9 mouse cellular contexts compared by ENCODE assay signal in genomic region chr15:101042613-101043012, GRCm38 (mm10). TPM values are rescaled to one million over a fixed set of nuclear protein-coding genes. Genes with fewer than 3 reads are reported as not detected.
DNase-seq lines count a peak whose midpoint lies in the region; ATAC-seq and TF ChIP-seq lines count a peak whose summit lies in the region.
"Had no signal": no experiment of that assay in that cellular context is flagged by ENCODE, and none has a peak within 500 bp of the region (broad histone marks: within the 10 kb centered on the region; RNA-seq: fewer than 3 reads in every experiment).

No protein-coding gene starts in this region.

- H3K9ac ChIP-seq in heart, embryonic 11.5 days (ENCODE audit: low read depth, low read length): no peak overlapping the region
- H3K9ac ChIP-seq: limb, embryonic 13.5 days had no signal

- TF ChIP-seq CTCF in C2C12 (IDR thresholded peaks at IDR 0.05; ENCODE audit: control insufficient read depth, insufficient read depth, insufficient read length): peak; percentile 25

- H3K9me3 ChIP-seq in heart, embryonic 11.5 days (replicated peaks; ENCODE audit: control insufficient read depth, low read length): no peaks in the 10 kb centered on the region
- H3K9me3 ChIP-seq: limb, embryonic 13.5 days had no signal

- ATAC-seq in heart, embryonic 11.5 days (replicated peaks; ENCODE audit: insufficient number of reproducible peaks, low FRiP score, low TSS enrichment): no peak

- H3K79me3 ChIP-seq in C2C12 (ENCODE audit: low read depth): no peaks in the 10 kb centered on the region

- peaks cover 13% of the 10 kb centered on the region for H3K4me1 ChIP-seq in heart, embryonic 11.5 days (ENCODE audit: control insufficient read depth, insufficient read depth, low read length)

- no peak overlapping the region for H3K4me2 ChIP-seq in heart, embryonic 11.5 days
- H3K4me2 ChIP-seq: limb, embryonic 13.5 days had no signal

- H3K79me2 ChIP-seq in C2C12 (ENCODE audit: control insufficient read depth, insufficient read depth): no peaks in the 10 kb centered on the region

- peak; percentile 38 to 78 for DNase-seq in heart, adult 18-20 months
- peak; percentile 82 for DNase-seq in adrenal gland, postnatal 10 days
- peak; percentile 70 for DNase-seq in embryo, embryonic 9.5 days (ENCODE audit: extremely low spot score)
- peak; percentile 10 for DNase-seq in large intestine, adult 2 months (ENCODE audit: low read depth, low spot score)
- peak; percentile 80 for DNase-seq in lung, postnatal 36 days
- DNase-seq in testis, postnatal 14 days (ENCODE audit: low spot score): peak; percentile 46

- 20% methylated on average over 6 of the region's 6 CpGs for WGBS in heart, embryonic 11.5 days (ENCODE audit: insufficient replicate concordance)
- WGBS in large intestine, adult 2 months: 30% methylated on average over 6 of the region's 6 CpGs

- no peak overlapping the region for H3K27ac ChIP-seq in heart, embryonic 11.5 days (ENCODE audit: low read depth, low read length)
- H3K27ac ChIP-seq: limb, embryonic 13.5 days had no signal

- no peak overlapping the region for H3K4me3 ChIP-seq in heart, embryonic 11.5 days (ENCODE audit: low read depth, low read length)
- no peak overlapping the region for H3K4me3 ChIP-seq in C2C12 (ENCODE audit: insufficient read depth, poor library complexity, severe bottlenecking)
- H3K4me3 ChIP-seq: limb, embryonic 13.5 days had no signal

- peaks cover 87% of the 10 kb centered on the region for H3K27me3 ChIP-seq in heart, embryonic 11.5 days (ENCODE audit: control insufficient read depth, insufficient read depth, low read length)
- peaks cover 88% of the 10 kb centered on the region for H3K27me3 ChIP-seq in C2C12 (ENCODE audit: control insufficient read depth, insufficient read depth, insufficient read length)

- H3ac ChIP-seq in C2C12 (ENCODE audit: control insufficient read depth, insufficient read length, low read depth): no peak overlapping the region

- no peaks in the 10 kb centered on the region for H3K36me3 ChIP-seq in heart, embryonic 11.5 days (ENCODE audit: control insufficient read depth, insufficient read depth, low read length)
- no peaks in the 10 kb centered on the region for H3K36me3 ChIP-seq in C2C12 (ENCODE audit: control insufficient read depth, insufficient read depth)
- H3K36me3 ChIP-seq: limb, embryonic 13.5 days had no signal

TF ChIP-seq in C2C12, 6 proteins besides CTCF, POLR2A, EP300 and RAD21:
- no peak for TF ChIP-seq MAX (IDR thresholded peaks at IDR 0.05)
- no peak for TF ChIP-seq MYOG (IDR thresholded peaks at IDR 0.05; ENCODE audit: control insufficient read depth, extremely low read depth, insufficient read length)
- no peak for TF ChIP-seq USF1 (IDR thresholded peaks at IDR 0.05; ENCODE audit: low read depth)
- no peak for TF ChIP-seq CEBPB (IDR thresholded peaks at IDR 0.05; ENCODE audit: low read depth)
- no peak for TF ChIP-seq FOSL1 (IDR thresholded peaks at IDR 0.05; ENCODE audit: insufficient read depth, low read length, poor library complexity, severe bottlenecking)
- TF ChIP-seq MYOD1 (IDR thresholded peaks at IDR 0.05; ENCODE audit: control insufficient read depth, insufficient read length, low read depth): no peak

RNA-seq across cellular contexts. Expression of gene Gm47841, which starts 4.6 kb away (rescaled TPM):
- total RNA-seq in heart, adult 18-20 months (2021): not detected
- polyA plus RNA-seq in heart, embryonic 11.5 days (2014; fragmentation: Nextera tagmentation; extraction: Ambion mirVana): not detected in 2 replicates
- polyA plus RNA-seq in C2C12 (2012; fragmentation: generic; extraction: Trizol): not detected
- total RNA-seq in adrenal gland, postnatal 10 days (2021): under 1 TPM in 1 of 2 experiments, not detected in 1; 0.33 TPM
- not detected in 2 replicates for polyA plus RNA-seq in large intestine, adult 2 months (2012; rRNA removed)
- polyA plus RNA-seq: limb, embryonic 13.5 days had no signal

RNA-seq across cellular contexts. Expression of gene Fignl2, which starts 35.8 kb away (rescaled TPM):
- total RNA-seq in heart, adult 18-20 months (2021): 1 to 10 TPM; 1.1 to 1.2 TPM
- polyA plus RNA-seq in heart, embryonic 11.5 days (2014; fragmentation: Nextera tagmentation; extraction: Ambion mirVana): 0.30 and 0.33 TPM in 2 replicates
- 0.01 TPM for polyA plus RNA-seq in C2C12 (2012; fragmentation: generic; extraction: Trizol)
- 10 to 100 TPM in 1 of 2 experiments, 1 to 10 TPM in 1; 8.4 to 11.0 TPM for total RNA-seq in adrenal gland, postnatal 10 days (2021)
- polyA plus RNA-seq in large intestine, adult 2 months (2012; rRNA removed): 2.8 and 3.0 TPM in 2 replicates

Comparison
In these comparisons a context has a peak if more than half of its experiments do, and no peak if none do; other contexts are left out.
1. DNase-seq: peak in every context shown above with its lines; median percentile 82 in adrenal gland, postnatal 10 days; 80 in lung, postnatal 36 days; 70 in embryo, embryonic 9.5 days; 58 in heart, adult 18-20 months; 46 in testis, postnatal 14 days; 10 in large intestine, adult 2 months.